Mouse (Mus musculus) heart, postnatal 36 days (tissue): Measurements from ENCODE around the gene Atp2b2. TPM values are rescaled to one million over a fixed set of nuclear protein-coding genes. Genes with fewer than 3 reads are reported as not detected.
A peak's percentile ranks its signal among the peaks of the same experiment; 100 is the strongest.

Source experiments
- DNase-seq, 2 experiments: peaks; one replicate each; pipeline ENCODE4 v3.0.0; 2021 to 2022
- intact Hi-C: fragments of 180-260 bp; cut with DNase I; formaldehyde crosslinking; loops from one replicate; pipeline ENCODE4 v1.15.1; 2025
- total RNA-seq, 2 experiments: library from RNA; stranded (reverse); gene quantifications; 2 replicates each; pipeline ENCODE4 v1.2.3; 2021

Gene Atp2b2
- total RNA-seq, 2 experiments from 2014 or later = 0.73 to 0.75 TPM

GRCm38 (mm10) chr6:113862955-113863354 is 179.5 kb downstream of the Atp2b2 start:
- DNase-seq = no peak
- intact Hi-C loops = no loop called here

GRCm38 (mm10) chr6:113861938-113862337 is 180.5 kb downstream of the Atp2b2 start:
- intact Hi-C loops = no loop called here
- DNase-seq = no peak

- no peak for DNase-seq
- intact Hi-C loops = no loop called here
Observed at GRCm38 (mm10) chr6:113861375-113861770, 181.0 kb downstream of the Atp2b2 start.

GRCm38 (mm10) chr6:113860735-113861374 is 181.6 kb downstream of the Atp2b2 start:
- no peak for DNase-seq
- intact Hi-C loops = no loop called here

- intact Hi-C loops = no loop called here
- DNase-seq = no peak
Observed at GRCm38 (mm10) chr6:113860023-113860734, 182.2 kb downstream of the Atp2b2 start.

GRCm38 (mm10) chr6:113858317-113858716 is 184.1 kb downstream of the Atp2b2 start:
- intact Hi-C loops = no loop called here
- DNase-seq = no peak

GRCm38 (mm10) chr6:113857310-113857873 is 185.0 kb downstream of the Atp2b2 start:
- intact Hi-C loops = no loop called here
- no peak for DNase-seq

- DNase-seq = no peak
- intact Hi-C loops = no loop called here
Observed at GRCm38 (mm10) chr6:113856790-113857189, 185.6 kb downstream of the Atp2b2 start.

GRCm38 (mm10) chr6:113856095-113856646 is 186.2 kb downstream of the Atp2b2 start:
- intact Hi-C loops = no loop called here

GRCm38 (mm10) chr6:113855581-113855980 is 186.8 kb downstream of the Atp2b2 start:
- intact Hi-C loops = no loop called here
- DNase-seq = no peak

More at GRCm38 (mm10) chr6:113856095-113856646, 186.2 kb downstream of the Atp2b2 start:
- no peak for DNase-seq

GRCm38 (mm10) chr6:113852318-113852717 is 190.1 kb downstream of the Atp2b2 start:
- peak; percentile 15 to 40 for DNase-seq
- intact Hi-C loops = no loop called here

GRCm38 (mm10) chr6:113849819-113850218 is 192.6 kb downstream of the Atp2b2 start:
- intact Hi-C loops = no loop called here
- DNase-seq = no peak

- intact Hi-C loops = no loop called here
Observed at GRCm38 (mm10) chr6:113848655-113849054, 193.8 kb downstream of the Atp2b2 start.

GRCm38 (mm10) chr6:113847092-113847491 is 195.3 kb downstream of the Atp2b2 start:
- DNase-seq = no peak
- intact Hi-C loops = no loop called here

More at GRCm38 (mm10) chr6:113848655-113849054, 193.8 kb downstream of the Atp2b2 start:
- no peak for DNase-seq

- intact Hi-C loops = no loop called here
- no peak for DNase-seq
Observed at GRCm38 (mm10) chr6:113843248-113843647, 199.2 kb downstream of the Atp2b2 start.

GRCm38 (mm10) chr6:113838493-113838892 is 203.9 kb downstream of the Atp2b2 start:
- intact Hi-C loops = loop anchor here (10.0 kb wide), 1 partner anchor 236 kb away; no protein-coding TSS in a partner anchor
- DNase-seq = no peak

- intact Hi-C loops = loop anchor here (10.0 kb wide), 1 partner anchor 237 kb away; no protein-coding TSS in a partner anchor
Observed at GRCm38 (mm10) chr6:113837740-113838139, 204.7 kb downstream of the Atp2b2 start.

GRCm38 (mm10) chr6:113836545-113836944 is 205.9 kb downstream of the Atp2b2 start:
- intact Hi-C loops = loop anchor here (10.0 kb wide), 1 partner anchor 238 kb away; no protein-coding TSS in a partner anchor
- no peak for DNase-seq

More at GRCm38 (mm10) chr6:113837740-113838139, 204.7 kb downstream of the Atp2b2 start:
- DNase-seq = no peak

GRCm38 (mm10) chr6:113830463-113830862 is 211.9 kb downstream of the Atp2b2 start:
- no peak for DNase-seq
- intact Hi-C loops = loop anchor here (10.0 kb wide), 1 partner anchor 244 kb away; no protein-coding TSS in a partner anchor

GRCm38 (mm10) chr6:113827309-113827708 is 215.1 kb downstream of the Atp2b2 start:
- DNase-seq = no peak
- intact Hi-C loops = no loop called here

- peak; percentile 6 to 42 for DNase-seq
- intact Hi-C loops = no loop called here
Observed at GRCm38 (mm10) chr6:113822417-113822816, 220.0 kb downstream of the Atp2b2 start.
